Mouse (Mus musculus) limb, embryonic 15.5 days (tissue): ENCODE measurements around the gene Lonrf2. TPM values are rescaled to one million over a fixed set of nuclear protein-coding genes. Genes with fewer than 3 reads are reported as not detected.
A peak's percentile ranks its signal among the peaks of the same experiment; 100 is the strongest.

Source experiments
- ATAC-seq: fragments of 200-750 bp; cut with Nextera tagmentation; 2 replicates; pipeline ENCODE4 v1.8.0; 2017; ENCODE audit warnings: low read depth, moderate TSS enrichment; ENCODE audit not compliant: insufficient number of reproducible peaks, low FRiP score, low TSS enrichment
- H3K27ac ChIP-seq: fragments of 300-500 bp; sonication (generic); 2 replicates; pipeline ENCODE4 v1.5.1; 2015; ENCODE audit warnings: moderate library complexity, mild to moderate bottlenecking, inconsistent platforms
- H3K27me3 ChIP-seq: fragments of 300-500 bp; sonication (generic); 2 replicates; pipeline ENCODE4 v1.6.1; 2015; ENCODE audit warnings: inconsistent platforms
- H3K36me3 ChIP-seq: fragments of 300-500 bp; sonication (generic); 2 replicates; pipeline ENCODE4 v1.6.1; 2015; ENCODE audit warnings: inconsistent platforms
- H3K4me1 ChIP-seq: fragments of 300-500 bp; sonication (generic); 2 replicates; pipeline ENCODE4 v1.6.1; 2015; ENCODE audit warnings: inconsistent platforms
- H3K4me2 ChIP-seq: fragments of 300-500 bp; sonication (generic); 2 replicates; pipeline ENCODE4 v1.6.1; 2015; ENCODE audit warnings: mild to moderate bottlenecking, inconsistent platforms
- H3K4me3 ChIP-seq: fragments of 300-500 bp; sonication (generic); 2 replicates; pipeline ENCODE4 v1.5.1; 2015; ENCODE audit warnings: mild to moderate bottlenecking, inconsistent platforms
- H3K9ac ChIP-seq: fragments of 300-500 bp; sonication (generic); 2 replicates; pipeline ENCODE4 v1.6.1; 2015; ENCODE audit warnings: inconsistent platforms
- H3K9me3 ChIP-seq: fragments of 300-500 bp; sonication (generic); 2 replicates; pipeline ENCODE4 v1.6.1; 2016; ENCODE audit warnings: inconsistent platforms
- WGBS: fragments of 180-500 bp; shearing (Covaris S2); methylation state at CpG from one replicate; pipeline ENCODE4 v1.1.7; 2015; 5-methylcytosine and 5-hydroxymethylcytosine counted together
- polyA plus RNA-seq: library from polyadenylated mRNA; unstranded; fragments of >200 nt; fragmentation: Nextera tagmentation; extraction: Ambion mirVana; gene quantifications from 2 replicates; pipeline ENCODE4 v1.2.1, GENCODE M21; 2015

The Lonrf2 gene
- polyA plus RNA-seq, 1 experiment from 2014 or later = 1.8 TPM

DNA sequence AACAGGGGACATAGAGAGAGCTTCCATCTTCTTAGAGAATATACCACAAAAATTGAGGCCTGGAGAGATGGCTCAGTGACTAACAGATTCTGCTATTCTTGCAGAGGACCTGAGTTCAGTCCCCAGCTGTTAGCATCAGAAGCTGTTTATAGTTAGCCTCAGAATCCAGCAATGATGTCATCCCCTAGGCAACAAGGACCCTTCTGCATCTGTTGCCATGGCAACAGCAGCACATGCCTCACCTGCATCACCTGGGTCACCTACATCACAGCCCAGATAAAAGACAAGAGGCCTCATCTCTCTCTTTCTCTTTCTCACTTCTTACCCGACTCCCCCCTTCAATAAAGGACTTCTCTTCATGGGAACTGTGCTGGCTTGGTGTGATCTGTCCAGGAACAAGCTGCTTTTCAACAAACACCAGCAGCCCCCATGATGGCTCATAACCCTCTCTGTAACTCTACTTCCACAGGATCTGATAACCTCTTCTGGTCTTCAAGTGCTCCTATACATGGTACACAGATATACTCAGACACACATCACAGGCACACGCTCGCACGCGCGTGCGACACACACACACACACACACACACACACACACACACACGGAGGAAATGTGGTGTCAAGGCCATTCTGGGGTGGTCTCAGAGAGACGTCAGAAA lies 24.5 kb upstream of the Lonrf2 start:
- Histone ChIP-seq H3K9me3 (no peaks in the 10 kb centered on the region), H3K4me1 (no peaks in the 10 kb centered on the region; the same call in 1 of the 2 replicates), H3K4me3 (no peak overlapping the region), H3K4me2 (no peak overlapping the region), H3K9ac (no peak overlapping the region), H3K27me3 (no peaks in the 10 kb centered on the region), H3K36me3 (no peaks in the 10 kb centered on the region), H3K27ac (no peak overlapping the region)
- no peak for ATAC-seq
- 88% methylated on average over 9 of the region's 9 CpGs for WGBS

- Histone ChIP-seq H3K27ac (no peak overlapping the region), H3K4me2 (no peak overlapping the region), H3K4me3 (no peak overlapping the region), H3K9me3 (no peaks in the 10 kb centered on the region), H3K9ac (no peak overlapping the region), H3K27me3 (no peaks in the 10 kb centered on the region), H3K36me3 (no peaks in the 10 kb centered on the region), H3K4me1 (no peaks in the 10 kb centered on the region)
- 71% methylated on average over 5 of the region's 5 CpGs for WGBS
- no peak for ATAC-seq
Measured at GRCm38 (mm10) chr1:38860207-38860606, 23.7 kb upstream of the Lonrf2 start.

DNA sequence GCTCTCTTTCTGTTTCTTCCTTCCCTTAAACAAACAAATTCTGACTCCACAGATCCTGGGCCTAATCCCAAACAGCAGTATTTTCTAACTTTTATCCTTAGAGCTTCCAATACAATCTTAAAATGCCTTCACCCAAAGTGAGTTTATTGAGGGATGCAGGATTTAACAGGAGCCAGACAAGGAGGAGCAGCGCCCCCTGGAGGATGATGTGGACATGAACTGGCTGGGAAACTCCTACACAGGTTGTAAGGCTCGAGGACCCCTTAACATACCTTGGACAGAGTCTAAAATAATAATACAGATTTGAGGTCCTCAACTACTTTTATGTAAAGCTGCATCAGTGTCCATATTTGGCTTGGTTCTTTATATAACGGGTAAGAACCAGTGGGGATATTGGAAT lies 19.7 kb upstream of the Lonrf2 start:
- no peaks in the 10 kb centered on the region for H3K27me3 ChIP-seq
- no peaks in the 10 kb centered on the region for H3K4me1 ChIP-seq
- no peak overlapping the region for H3K4me3 ChIP-seq
- H3K36me3 ChIP-seq = no peaks in the 10 kb centered on the region
- H3K27ac ChIP-seq = no peak overlapping the region
- no peaks in the 10 kb centered on the region for H3K9me3 ChIP-seq
- no peak overlapping the region for H3K9ac ChIP-seq
- 13% methylated on average over 3 of the region's 3 CpGs for WGBS
- H3K4me2 ChIP-seq = no peak overlapping the region
- ATAC-seq = no peak

DNA sequence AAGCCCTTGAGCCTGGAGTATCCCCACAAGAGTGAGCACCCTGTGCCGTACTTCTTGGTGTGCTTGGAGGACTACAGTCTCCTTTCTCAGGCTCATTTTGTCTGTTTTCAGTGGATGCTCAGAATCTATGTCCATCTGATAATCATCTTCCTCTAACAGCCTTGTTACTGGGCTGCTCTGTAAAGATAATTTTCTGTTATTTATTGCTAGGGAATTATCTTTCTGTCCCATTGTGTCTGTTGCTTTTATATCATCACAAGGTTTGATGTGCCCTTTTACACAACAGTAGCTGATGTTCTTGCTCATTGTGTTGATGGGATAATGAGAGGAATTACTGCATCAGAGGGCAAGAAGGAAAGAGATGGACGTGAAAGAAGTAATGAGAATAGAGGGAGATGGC lies 15.7 kb upstream of the Lonrf2 start:
- H3K27me3 ChIP-seq = no peaks in the 10 kb centered on the region; the same call in 1 of the 2 replicates
- H3K4me2 ChIP-seq = no peak overlapping the region
- no peak overlapping the region for H3K27ac ChIP-seq
- ATAC-seq = no peak
- H3K36me3 ChIP-seq = no peaks in the 10 kb centered on the region
- H3K4me1 ChIP-seq = no peaks in the 10 kb centered on the region
- H3K4me3 ChIP-seq = no peak overlapping the region
- 68% methylated on average over 2 of the region's 2 CpGs for WGBS
- H3K9ac ChIP-seq = no peak overlapping the region
- H3K9me3 ChIP-seq = no peaks in the 10 kb centered on the region

DNA sequence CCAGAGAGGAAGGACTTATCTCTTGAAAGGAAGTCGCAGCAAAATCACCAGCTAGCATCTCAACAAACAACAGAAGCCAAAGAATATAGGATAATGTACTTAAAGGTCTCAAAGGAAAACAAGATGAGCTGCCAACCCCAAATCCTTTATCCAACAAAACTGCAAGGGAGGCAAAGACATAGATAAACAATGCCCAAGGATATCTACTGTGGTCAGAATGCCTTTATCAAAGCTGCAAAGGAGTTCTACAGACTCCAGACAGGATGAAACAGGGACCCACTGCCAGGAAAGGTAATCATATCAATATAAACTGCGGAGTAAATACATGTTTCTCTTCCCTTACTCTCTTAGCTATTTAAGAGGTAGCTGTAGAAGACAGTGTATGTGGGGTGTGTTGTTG lies 14.1 kb upstream of the Lonrf2 start:
- Histone ChIP-seq H3K4me1 (no peaks in the 10 kb centered on the region), H3K27ac (no peak overlapping the region), H3K9me3 (no peaks in the 10 kb centered on the region), H3K9ac (no peak overlapping the region), H3K27me3 (no peaks in the 10 kb centered on the region; the same call in 1 of the 2 replicates), H3K36me3 (no peaks in the 10 kb centered on the region), H3K4me2 (no peak overlapping the region), H3K4me3 (no peak overlapping the region)
- ATAC-seq = no peak
- 84% methylated on average over 2 of the region's 2 CpGs for WGBS

GRCm38 (mm10) chr1:38848451-38849289 lies 12.2 kb upstream of the Lonrf2 start:
- no peak overlapping the region for H3K9ac ChIP-seq
- no peak overlapping the region for H3K4me3 ChIP-seq
- no peak overlapping the region for H3K27ac ChIP-seq
- H3K4me1 ChIP-seq = no peaks in the 10 kb centered on the region
- H3K4me2 ChIP-seq = no peak overlapping the region
- no peak for ATAC-seq
- no peaks in the 10 kb centered on the region for H3K36me3 ChIP-seq
- no peaks in the 10 kb centered on the region; the same call in 1 of the 2 replicates for H3K27me3 ChIP-seq
- H3K9me3 ChIP-seq = no peaks in the 10 kb centered on the region
- 66% methylated on average over 2 of the region's 2 CpGs for WGBS

DNA sequence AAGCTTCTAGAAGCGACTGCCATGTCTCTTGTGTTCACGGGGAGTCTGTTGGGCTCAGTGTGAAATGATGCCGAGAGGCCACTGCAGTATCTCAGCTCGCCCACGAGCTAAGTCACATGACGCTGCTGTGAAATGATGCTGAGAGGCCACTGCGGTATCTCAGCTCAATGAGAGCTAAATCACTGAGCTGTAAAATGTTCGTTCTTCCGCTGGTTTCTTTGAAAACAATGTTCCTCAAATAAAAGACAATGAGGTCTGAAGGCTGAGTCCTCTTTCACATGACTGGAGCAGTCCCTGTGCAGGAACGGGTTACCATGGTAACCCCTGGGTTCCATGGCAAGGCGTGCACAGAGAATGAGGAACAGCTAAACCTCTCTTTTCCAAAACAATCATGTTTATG lies 11.5 kb upstream of the Lonrf2 start:
- H3K4me2 ChIP-seq = no peak overlapping the region
- H3K4me1 ChIP-seq = no peaks in the 10 kb centered on the region
- H3K4me3 ChIP-seq = no peak overlapping the region
- H3K27me3 ChIP-seq = no peaks in the 10 kb centered on the region; the same call in 1 of the 2 replicates
- H3K9ac ChIP-seq = no peak overlapping the region
- no peak overlapping the region for H3K27ac ChIP-seq
- H3K36me3 ChIP-seq = no peaks in the 10 kb centered on the region
- no peaks in the 10 kb centered on the region for H3K9me3 ChIP-seq
- no peak for ATAC-seq
- 67% methylated on average over 11 of the region's 11 CpGs for WGBS

DNA sequence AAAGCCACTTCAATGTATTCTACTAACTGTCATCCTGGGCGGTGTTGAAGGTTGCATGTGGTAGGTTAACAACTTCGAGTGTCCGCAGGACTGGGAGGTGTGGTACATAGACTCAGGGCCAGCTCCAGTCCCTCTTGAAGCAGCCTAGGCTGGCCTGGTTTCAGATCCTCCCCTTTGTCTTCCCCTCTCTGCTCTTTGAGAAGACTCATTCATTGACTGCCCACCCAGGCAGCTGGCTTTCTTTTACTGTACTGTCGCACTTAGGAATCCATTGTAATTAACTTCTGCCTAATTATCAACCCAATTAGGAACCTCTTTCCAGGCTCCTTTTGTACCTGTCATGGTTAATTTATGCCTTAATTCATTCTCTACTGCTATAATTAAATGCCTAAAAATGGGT lies 6.8 kb upstream of the Lonrf2 start:
- no peak for ATAC-seq
- 62% methylated on average over 4 of the region's 4 CpGs for WGBS
- Histone ChIP-seq H3K4me1 (no peaks in the 10 kb centered on the region), H3K4me2 (no peak overlapping the region), H3K36me3 (no peaks in the 10 kb centered on the region), H3K9ac (no peak overlapping the region), H3K9me3 (no peaks in the 10 kb centered on the region), H3K27ac (no peak overlapping the region), H3K4me3 (no peak overlapping the region), H3K27me3 (peaks cover 3% of the 10 kb centered on the region; the same call in 1 of the 2 replicates)

DNA sequence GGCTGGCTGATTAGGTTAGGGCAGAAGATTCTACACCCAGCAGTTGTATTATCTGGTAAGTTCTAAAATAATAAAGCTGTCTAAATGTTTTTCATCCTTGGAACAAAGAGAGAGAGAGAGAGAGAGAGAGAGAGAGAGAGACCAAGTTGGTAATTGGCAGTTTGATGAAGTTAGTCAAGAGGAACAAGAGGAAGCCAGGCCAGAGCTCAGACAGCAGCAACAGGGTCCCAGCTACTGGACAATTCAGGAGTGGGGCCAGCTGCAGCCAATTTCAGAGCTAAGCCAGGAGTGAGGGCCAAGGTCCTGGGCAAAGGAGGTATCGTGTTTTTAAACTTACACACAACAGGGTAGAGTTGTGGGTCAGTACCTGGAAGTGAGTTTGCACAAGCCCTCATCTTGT lies 6.3 kb upstream of the Lonrf2 start:
- H3K9ac ChIP-seq = no peak overlapping the region
- no peak for ATAC-seq
- H3K27me3 ChIP-seq = peaks cover 7% of the 10 kb centered on the region; the same call in 1 of the 2 replicates
- no peaks in the 10 kb centered on the region for H3K9me3 ChIP-seq
- no peak overlapping the region for H3K4me3 ChIP-seq
- H3K27ac ChIP-seq = no peak overlapping the region
- H3K4me1 ChIP-seq = no peaks in the 10 kb centered on the region
- WGBS = 60% methylated on average over 1 of the region's 1 CpGs
- H3K36me3 ChIP-seq = no peaks in the 10 kb centered on the region
- no peak overlapping the region for H3K4me2 ChIP-seq

DNA sequence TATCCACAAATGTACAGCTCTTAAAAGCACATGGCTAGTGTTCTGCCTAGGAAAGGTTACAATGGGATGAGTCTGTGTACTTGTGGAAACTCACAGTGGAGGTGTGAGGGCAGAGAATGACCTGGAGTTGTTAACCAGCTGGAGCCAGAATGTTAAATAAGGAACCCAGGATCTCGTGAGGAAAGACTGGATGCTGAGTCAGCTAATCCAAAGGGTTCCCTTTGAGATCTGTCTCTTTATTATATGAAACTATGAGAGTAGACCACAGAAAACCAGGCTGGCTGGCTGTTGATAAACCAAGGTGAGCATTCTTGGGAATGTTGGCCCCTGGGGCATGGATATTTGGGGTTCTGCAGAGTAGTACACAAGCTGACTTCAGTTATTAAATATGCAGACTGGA lies 3.4 kb upstream of the Lonrf2 start:
- 47% methylated on average over 1 of the region's 1 CpGs for WGBS
- Histone ChIP-seq H3K9me3 (no peaks in the 10 kb centered on the region), H3K27me3 (peaks cover 31% of the 10 kb centered on the region), H3K27ac (no peak overlapping the region), H3K4me2 (no peak overlapping the region), H3K4me1 (peaks cover 15% of the 10 kb centered on the region), H3K36me3 (no peaks in the 10 kb centered on the region), H3K4me3 (no peak overlapping the region), H3K9ac (no peak overlapping the region)
- no peak for ATAC-seq

DNA sequence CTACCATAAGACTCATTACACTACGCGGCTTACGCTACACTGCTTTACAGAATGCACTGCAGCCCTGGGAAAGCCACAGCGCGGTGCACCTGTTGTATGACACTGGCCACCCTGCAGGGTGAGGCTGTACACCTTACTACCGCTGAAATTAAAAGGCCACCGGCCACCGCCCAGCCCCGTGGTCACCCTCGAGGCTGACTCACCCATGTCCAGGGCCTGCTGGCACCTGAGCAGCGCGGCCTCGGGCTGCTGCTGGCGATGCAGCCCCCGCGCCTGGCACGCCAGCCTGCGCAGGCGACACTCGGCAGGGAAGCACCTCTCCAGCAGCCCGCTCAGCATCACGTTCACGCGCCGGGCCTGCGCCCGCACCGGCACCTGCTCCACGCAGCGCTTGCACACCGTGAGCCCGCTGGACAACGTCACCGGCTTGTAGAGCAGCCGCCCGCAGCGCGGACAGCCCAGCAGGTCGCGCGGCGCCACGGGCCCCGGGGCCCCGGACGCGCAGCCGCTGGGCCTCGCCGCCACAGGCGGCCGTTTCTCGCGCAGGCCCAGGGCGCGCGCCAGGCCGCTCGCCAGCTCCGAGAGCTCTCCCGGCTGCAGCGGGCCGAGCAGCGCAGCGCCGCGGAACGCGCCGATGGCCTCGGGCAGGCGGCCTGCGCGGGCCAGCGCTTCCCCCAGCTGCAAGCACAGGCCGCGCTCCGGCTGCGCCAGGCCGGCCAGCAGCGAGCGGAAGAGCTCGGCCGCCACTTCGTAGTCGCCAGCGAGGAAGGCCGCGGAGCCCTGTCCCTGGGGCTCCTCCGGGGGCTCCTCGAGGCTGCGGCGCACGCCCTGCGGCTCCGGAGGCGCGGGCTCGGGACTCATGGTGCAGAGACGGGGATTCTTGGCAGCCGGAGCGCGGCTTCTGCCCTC lies 689 bp downstream of the Lonrf2 start:
- H3K4me2 ChIP-seq = peak overlapping the region; percentile 98
- peak overlapping the region; percentile 47; the same call in 1 of the 2 replicates for H3K27ac ChIP-seq
- peaks cover 15% of the 10 kb centered on the region for H3K4me1 ChIP-seq
- 2% methylated on average over 103 of the region's 103 CpGs for WGBS
- no peaks in the 10 kb centered on the region for H3K9me3 ChIP-seq
- no peaks in the 10 kb centered on the region for H3K36me3 ChIP-seq
- H3K9ac ChIP-seq = peak overlapping the region; percentile 61
- ATAC-seq = peak; percentile 36; the same call in 1 of the 2 replicates
- peaks cover 38% of the 10 kb centered on the region for H3K27me3 ChIP-seq
- H3K4me3 ChIP-seq = peak overlapping the region; percentile 69
